Mouse (Mus musculus): ENCODE data around the gene Flt1.

GRCm38 (mm10) chr5:147718335-147718734 lies 7.5 kb downstream of the Flt1 start:
- no peak for TF ChIP-seq POLR2A (IDR thresholded peaks at IDR 0.05; ENCODE audit: insufficient read depth, low read length)
- TF ChIP-seq CTCF (IDR thresholded peaks at IDR 0.05; ENCODE audit: low read depth, low read length), result no peak
- TF ChIP-seq EP300 (IDR thresholded peaks at IDR 0.05; ENCODE audit: insufficient read depth, low read depth, low read length), result no peak
